Comparison of ENCODE assay signal across 9 mouse cellular contexts in genomic region chr2:90885218-90886041, GRCm38 (mm10). TPM values are rescaled to one million over a fixed set of nuclear protein-coding genes. Genes with fewer than 3 reads are reported as not detected.
DNase-seq lines count a peak whose midpoint lies in the region; ATAC-seq lines count a peak whose summit lies in the region.
"Had no signal": no experiment of that assay in that cellular context is flagged by ENCODE, and none has a peak within 500 bp of the region (broad histone marks: within the 10 kb centered on the region; RNA-seq: fewer than 3 reads in every experiment).

Gene C1qtnf4 (plus strand): TSS chr2:90885860.

- intact Hi-C loops in heart, postnatal 25 days (cut with DNase I), result no loop called here

- DNase-seq in heart, postnatal 25 days (ENCODE audit: low spot score), result no peak
- DNase-seq in forebrain, embryonic 10.5 days (ENCODE audit: extremely low spot score, low spot score), result peak; percentile 62
- no peak for DNase-seq in thymus, postnatal 25 days

- H3K27ac ChIP-seq in heart, embryonic 13.5 days (replicated peaks), result no peak within 1 kb of the TSS
- H3K27ac ChIP-seq in brown adipose tissue, adult 24 weeks (replicated peaks; ENCODE audit: low read depth, low read length), result no peak within 1 kb of the TSS
- H3K27ac ChIP-seq in forebrain, embryonic 10.5 days, result peak within 1 kb of the TSS; percentile 87
- H3K27ac ChIP-seq in kidney, embryonic 15.5 days, result no peak within 1 kb of the TSS
- no peak within 1 kb of the TSS for H3K27ac ChIP-seq in liver, embryonic 15.5 days (replicated peaks)
- H3K27ac ChIP-seq in stomach, embryonic 15.5 days, result no peak within 1 kb of the TSS

- peak within 1 kb of the TSS; percentile 93 for H3K4me2 ChIP-seq in heart, embryonic 13.5 days
- peak within 1 kb of the TSS; percentile 97 for H3K4me2 ChIP-seq in kidney, embryonic 15.5 days
- peak within 1 kb of the TSS; percentile 61 for H3K4me2 ChIP-seq in liver, embryonic 15.5 days
- peak within 1 kb of the TSS; percentile 94 for H3K4me2 ChIP-seq in stomach, embryonic 15.5 days

- peaks cover 50% of the 10 kb centered on the region for H3K4me1 ChIP-seq in heart, embryonic 13.5 days
- no peaks in the 10 kb centered on the region for H3K4me1 ChIP-seq in brown adipose tissue, adult 24 weeks (ENCODE audit: control insufficient read depth, insufficient read depth, insufficient read length, low read length)
- peaks cover 54% of the 10 kb centered on the region for H3K4me1 ChIP-seq in forebrain, embryonic 10.5 days
- peaks cover 36% of the 10 kb centered on the region for H3K4me1 ChIP-seq in kidney, embryonic 15.5 days
- peaks cover 31% of the 10 kb centered on the region for H3K4me1 ChIP-seq in liver, embryonic 15.5 days (replicated peaks)
- peaks cover 16% of the 10 kb centered on the region; the same call in 1 of the 2 replicates for H3K4me1 ChIP-seq in stomach, embryonic 15.5 days

- 2% methylated on average over 44 of the region's 45 CpGs for WGBS in heart, embryonic 13.5 days
- WGBS in forebrain, embryonic 10.5 days, result under 1% methylated on average over 45 of the region's 45 CpGs
- WGBS in kidney, embryonic 15.5 days, result under 1% methylated on average over 45 of the region's 45 CpGs
- WGBS in liver, embryonic 15.5 days (ENCODE audit: insufficient replicate concordance), result 4% methylated on average over 45 of the region's 45 CpGs
- 2% methylated on average over 45 of the region's 45 CpGs for WGBS in stomach, embryonic 15.5 days

- H3K9ac ChIP-seq in heart, embryonic 13.5 days, result peak within 1 kb of the TSS; percentile 83
- peak within 1 kb of the TSS; percentile 65 for H3K9ac ChIP-seq in kidney, embryonic 15.5 days
- H3K9ac ChIP-seq in liver, embryonic 15.5 days, result no peak within 1 kb of the TSS
- peak within 1 kb of the TSS; percentile 54 for H3K9ac ChIP-seq in stomach, embryonic 15.5 days

- H3K9me3 ChIP-seq in heart, embryonic 13.5 days, result 0 out of 2 replicates have a peak, but pooled peaks cover 5% of the 10 kb centered on the region
- H3K9me3 ChIP-seq in forebrain, embryonic 10.5 days, result no peaks in the 10 kb centered on the region; the same call in 1 of the 2 replicates
- H3K9me3 ChIP-seq in kidney, embryonic 15.5 days (replicated peaks), result 0 out of 2 replicates have a peak, but pooled peaks cover 2% of the 10 kb centered on the region
- no peaks in the 10 kb centered on the region for H3K9me3 ChIP-seq in liver, embryonic 15.5 days (replicated peaks)
- H3K9me3 ChIP-seq in stomach, embryonic 15.5 days, result no peaks in the 10 kb centered on the region

- peaks cover 63% of the 10 kb centered on the region for H3K27me3 ChIP-seq in heart, embryonic 13.5 days (replicated peaks)
- H3K27me3 ChIP-seq in forebrain, embryonic 10.5 days (ENCODE audit: poor library complexity, severe bottlenecking), result peaks cover 77% of the 10 kb centered on the region
- H3K27me3 ChIP-seq in kidney, embryonic 15.5 days, result peaks cover 56% of the 10 kb centered on the region
- peaks cover 92% of the 10 kb centered on the region for H3K27me3 ChIP-seq in liver, embryonic 15.5 days
- H3K27me3 ChIP-seq in stomach, embryonic 15.5 days (replicated peaks), result peaks cover 45% of the 10 kb centered on the region

- H3K4me3 ChIP-seq in heart, embryonic 13.5 days, result peak within 1 kb of the TSS; percentile 65
- H3K4me3 ChIP-seq in brown adipose tissue, adult 24 weeks (ENCODE audit: insufficient read depth, low read depth, low read length), result 0 out of 2 replicates have a peak within 1 kb of the TSS, but pooled peaks have one; percentile 12
- H3K4me3 ChIP-seq in forebrain, embryonic 10.5 days, result peak within 1 kb of the TSS; percentile 73
- H3K4me3 ChIP-seq in kidney, embryonic 15.5 days (replicated peaks), result peak within 1 kb of the TSS; percentile 57
- peak within 1 kb of the TSS; percentile 42 for H3K4me3 ChIP-seq in liver, embryonic 15.5 days (replicated peaks)
- peak within 1 kb of the TSS; percentile 52 for H3K4me3 ChIP-seq in stomach, embryonic 15.5 days (replicated peaks)

- no peak for ATAC-seq in heart, embryonic 13.5 days (ENCODE audit: extremely low read depth, insufficient number of reproducible peaks, low FRiP score, low TSS enrichment)
- ATAC-seq in kidney, embryonic 15.5 days (replicated peaks; ENCODE audit: low FRiP score), result peak; percentile 31
- ATAC-seq in liver, embryonic 15.5 days (ENCODE audit: insufficient read depth), result no peak
- ATAC-seq in stomach, embryonic 15.5 days (ENCODE audit: insufficient read depth, low FRiP score, low read depth), result 0 out of 2 replicates have a peak, but pooled peaks have one; percentile 33

- no peaks in the 10 kb centered on the region for H3K36me3 ChIP-seq in heart, embryonic 13.5 days
- H3K36me3 ChIP-seq in forebrain, embryonic 10.5 days (replicated peaks), result no peaks in the 10 kb centered on the region
- no peaks in the 10 kb centered on the region for H3K36me3 ChIP-seq in kidney, embryonic 15.5 days
- no peaks in the 10 kb centered on the region for H3K36me3 ChIP-seq in liver, embryonic 15.5 days (replicated peaks)
- no peaks in the 10 kb centered on the region for H3K36me3 ChIP-seq in stomach, embryonic 15.5 days

RNA-seq across cellular contexts. Expression of gene C1qtnf4, which starts in this region (rescaled TPM):
- polyA plus RNA-seq in heart, embryonic 13.5 days (2015; fragmentation: Nextera tagmentation; extraction: Ambion mirVana), result 9.8 and 12.9 TPM in 2 replicates
- total RNA-seq in heart, postnatal 25 days (2021), result 1 to 10 TPM; 3.6 to 4.1 TPM
- polyA plus RNA-seq in brown adipose tissue, adult 24 weeks (2012; ENCODE audit: insufficient read depth, insufficient read length, missing spikeins), result 1.6 and 1.8 TPM in 2 replicates
- 3.1 and 3.4 TPM in 2 replicates for polyA plus RNA-seq in forebrain, embryonic 10.5 days (2016; fragmentation: Nextera tagmentation; extraction: Ambion mirVana)
- 9.0 and 9.2 TPM in 2 replicates for polyA plus RNA-seq in kidney, embryonic 15.5 days (2015; fragmentation: Nextera tagmentation; extraction: Ambion mirVana)
- 1.9 and 2.0 TPM in 2 replicates for polyA plus RNA-seq in liver, embryonic 15.5 days (2015; fragmentation: Nextera tagmentation; extraction: Ambion mirVana)
- 10.3 and 13.5 TPM in 2 replicates for polyA plus RNA-seq in stomach, embryonic 15.5 days (2015; fragmentation: Nextera tagmentation; extraction: Ambion mirVana)
- polyA plus RNA-seq: G1E had no signal

Comparison
In these comparisons a context has a peak if more than half of its experiments do, and no peak if none do; other contexts are left out.
1. ATAC-seq: peak in kidney, embryonic 15.5 days (single experiment) and stomach, embryonic 15.5 days (single experiment); none in heart, embryonic 13.5 days (single experiment) and liver, embryonic 15.5 days (single experiment).
2. H3K4me3 ChIP-seq: peak in every context shown above with its lines; median percentile 73 in forebrain, embryonic 10.5 days; 65 in heart, embryonic 13.5 days; 57 in kidney, embryonic 15.5 days; 52 in stomach, embryonic 15.5 days; 42 in liver, embryonic 15.5 days; 12 in brown adipose tissue, adult 24 weeks.
3. Peak in every context shown above with its lines, with median percentiles within 50 percentile points of each other: H3K4me2 ChIP-seq.